Mouse (Mus musculus): ENCODE data around the gene Olfr1122.
"Not testable (repeated sequence)": the region's sequence is repeated elsewhere in the genome, so short reads cannot be mapped to it uniquely, and the experiment has no call there.

Olfr1122 gene

GRCm38 (mm10) chr2:87385549-87385948 is at the start of gene Olfr1122:
Olfr1122 (plus strand) TSS chr2:87385849.
- DNase-seq (ENCODE audit: low read depth, low spot score): no peak

- no peak for DNase-seq (ENCODE audit: low read depth, low spot score)
Observed at GRCm38 (mm10) chr2:87354515-87354914, 31.1 kb upstream of the Olfr1122 start, which contains the start of gene Olfr1120. Olfr1120 (plus strand) TSS chr2:87354815.

- not testable (repeated sequence) for DNase-seq (ENCODE audit: low read depth, low spot score)
Observed at GRCm38 (mm10) chr2:87360121-87360520, 25.5 kb upstream of the Olfr1122 start.

- DNase-seq (ENCODE audit: low read depth, low spot score): no peak
Observed at GRCm38 (mm10) chr2:87369595-87369994, 16.1 kb upstream of the Olfr1122 start, which contains the start of gene Olfr1121. Olfr1121 (plus strand) TSS chr2:87369895.

- DNase-seq (ENCODE audit: low read depth, low spot score): no peak
Observed at GRCm38 (mm10) chr2:87371726-87372125, 13.9 kb upstream of the Olfr1122 start.

GRCm38 (mm10) chr2:87383935-87384334 is 1.7 kb upstream of the Olfr1122 start:
- no peak for DNase-seq (ENCODE audit: low read depth, low spot score)

GRCm38 (mm10) chr2:87393605-87394004 is 8.0 kb downstream of the Olfr1122 start:
- DNase-seq (ENCODE audit: low read depth, low spot score): not testable (repeated sequence)

- DNase-seq (ENCODE audit: low read depth, low spot score): not testable (repeated sequence)
Observed at GRCm38 (mm10) chr2:87394686-87395085, 9.0 kb downstream of the Olfr1122 start.

GRCm38 (mm10) chr2:87416335-87416734 is 30.7 kb downstream of the Olfr1122 start, which contains the start of gene Olfr1123:
Olfr1123 (plus strand) TSS chr2:87416635.
- DNase-seq (ENCODE audit: low read depth, low spot score): no peak

- DNase-seq (ENCODE audit: low read depth, low spot score): no peak
Observed at GRCm38 (mm10) chr2:87429975-87430374, 44.3 kb downstream of the Olfr1122 start, which contains the start of gene Olfr1124. Olfr1124 (plus strand) TSS chr2:87430275.

- no peak for DNase-seq (ENCODE audit: low read depth, low spot score)
Observed at GRCm38 (mm10) chr2:87437731-87438130, 52.1 kb downstream of the Olfr1122 start.
